Mouse (Mus musculus) hindbrain, embryonic 16.5 days (tissue): ENCODE results near the gene Gm9918. TPM values are rescaled to one million over a fixed set of nuclear protein-coding genes. Genes with fewer than 3 reads are reported as not detected.

Source experiments
- ATAC-seq: fragments of 200-750 bp; cut with Nextera tagmentation; 2 replicates; pipeline ENCODE4 v1.8.0; 2017; ENCODE audit warnings: moderate TSS enrichment, moderate library complexity
- H3K27ac ChIP-seq: fragments of 300-500 bp; sonication (generic); 2 replicates; pipeline ENCODE4 v1.5.1; 2014; ENCODE audit warnings: low read depth, mild to moderate bottlenecking, control low read depth, low read length, moderate library complexity
- H3K27me3 ChIP-seq: fragments of 300-500 bp; sonication (generic); replicated peaks from 2 replicates; pipeline ENCODE4 v1.6.1; 2014; ENCODE audit warnings: low read length; ENCODE audit not compliant: control insufficient read depth, insufficient read depth
- H3K36me3 ChIP-seq: fragments of 300-500 bp; sonication (generic); 2 replicates; pipeline ENCODE4 v1.6.1; 2014; ENCODE audit warnings: mild to moderate bottlenecking, low read length, moderate library complexity, mixed read lengths; ENCODE audit not compliant: control insufficient read depth, insufficient read depth
- H3K4me1 ChIP-seq: fragments of 300-500 bp; sonication (generic); 2 replicates; pipeline ENCODE4 v1.6.1; 2014; ENCODE audit warnings: low read depth, low read length; ENCODE audit not compliant: control insufficient read depth, insufficient read depth
- H3K4me2 ChIP-seq: fragments of 300-500 bp; sonication (generic); 2 replicates; pipeline ENCODE4 v1.6.1; 2014; ENCODE audit warnings: mild to moderate bottlenecking, low read length, control low read depth, moderate library complexity
- H3K4me3 ChIP-seq: fragments of 300-500 bp; sonication (generic); 2 replicates; pipeline ENCODE4 v1.5.1; 2014; ENCODE audit warnings: mild to moderate bottlenecking, low read length, control low read depth, moderate library complexity
- H3K9ac ChIP-seq: fragments of 300-500 bp; sonication (generic); 2 replicates; pipeline ENCODE4 v1.6.1; 2014; ENCODE audit warnings: low read depth, mild to moderate bottlenecking, control low read depth, low read length, moderate library complexity
- H3K9me3 ChIP-seq: fragments of 300-500 bp; sonication (generic); 2 replicates; pipeline ENCODE4 v1.6.1; 2014; ENCODE audit warnings: mild to moderate bottlenecking, low read length, moderate library complexity; ENCODE audit not compliant: control insufficient read depth
- WGBS: fragments of 180-500 bp; shearing (Covaris S2); extraction: QIAGEN DNeasy Blood & Tissue Kit; methylation state at CpG from one replicate; pipeline ENCODE4 v1.1.7; 2014; 5-methylcytosine and 5-hydroxymethylcytosine counted together
- polyA plus RNA-seq: library from polyadenylated mRNA; unstranded; fragments of >200 nt; fragmentation: Nextera tagmentation; extraction: Ambion mirVana; gene quantifications from 2 replicates; pipeline ENCODE4 v1.2.1, GENCODE M21; 2015

The Gm9918 gene
- polyA plus RNA-seq, 1 experiment from 2014 or later, result 0.14 TPM

DNA sequence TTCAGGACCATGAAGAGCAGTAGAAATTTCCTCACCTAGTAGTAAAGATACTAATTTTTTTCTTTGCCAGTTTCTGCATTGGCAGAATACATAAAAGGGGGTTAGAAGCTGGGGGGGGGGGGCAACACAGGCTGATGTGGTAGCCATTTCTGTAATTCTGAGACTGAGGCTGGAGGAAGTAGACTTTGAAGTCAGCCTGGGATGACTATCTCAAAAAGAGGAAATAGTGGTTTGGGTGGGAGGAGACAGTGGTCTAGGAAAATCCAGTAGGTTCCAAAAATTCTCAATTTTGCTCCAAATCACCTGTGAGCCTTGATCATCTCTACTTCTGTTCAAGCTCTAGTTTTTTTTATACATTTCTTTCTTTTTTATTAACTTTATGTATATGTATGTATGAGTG, 41.1 kb downstream of the Gm9918 start:
- Histone ChIP-seq H3K9ac (no peak overlapping the region), H3K9me3 (no peaks in the 10 kb centered on the region), H3K27me3 (no peaks in the 10 kb centered on the region), H3K4me1 (no peaks in the 10 kb centered on the region), H3K4me3 (no peak overlapping the region), H3K27ac (no peak overlapping the region), H3K36me3 (no peaks in the 10 kb centered on the region), H3K4me2 (no peak overlapping the region)
- ATAC-seq, result no peak

DNA sequence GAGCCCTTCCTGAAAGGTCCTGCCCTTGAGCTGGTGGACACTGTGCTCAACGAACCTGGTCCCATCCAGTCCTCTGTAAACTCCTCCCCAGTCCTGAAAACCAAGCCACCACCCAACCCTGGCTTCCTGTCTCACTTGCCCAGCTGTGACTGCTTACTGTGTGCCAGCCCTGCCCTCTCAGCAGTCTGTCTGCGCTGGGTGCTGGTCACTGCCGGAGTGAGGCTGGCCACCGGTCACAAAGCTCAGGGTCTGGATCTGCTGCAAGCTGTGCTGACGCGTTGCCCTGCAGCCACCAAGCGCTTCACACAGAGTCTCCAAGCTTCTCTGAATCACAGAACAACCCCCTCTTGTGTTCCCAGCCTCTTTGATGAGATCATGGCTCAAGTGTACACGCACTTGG, 44.9 kb downstream of the Gm9918 start:
- Histone ChIP-seq H3K4me3 (no peak overlapping the region), H3K9me3 (no peaks in the 10 kb centered on the region), H3K27me3 (no peaks in the 10 kb centered on the region), H3K27ac (no peak overlapping the region), H3K36me3 (no peaks in the 10 kb centered on the region), H3K4me2 (no peak overlapping the region), H3K9ac (no peak overlapping the region), H3K4me1 (no peaks in the 10 kb centered on the region)
- no peak for ATAC-seq
- WGBS, result 91% methylated on average over 8 of the region's 8 CpGs

DNA sequence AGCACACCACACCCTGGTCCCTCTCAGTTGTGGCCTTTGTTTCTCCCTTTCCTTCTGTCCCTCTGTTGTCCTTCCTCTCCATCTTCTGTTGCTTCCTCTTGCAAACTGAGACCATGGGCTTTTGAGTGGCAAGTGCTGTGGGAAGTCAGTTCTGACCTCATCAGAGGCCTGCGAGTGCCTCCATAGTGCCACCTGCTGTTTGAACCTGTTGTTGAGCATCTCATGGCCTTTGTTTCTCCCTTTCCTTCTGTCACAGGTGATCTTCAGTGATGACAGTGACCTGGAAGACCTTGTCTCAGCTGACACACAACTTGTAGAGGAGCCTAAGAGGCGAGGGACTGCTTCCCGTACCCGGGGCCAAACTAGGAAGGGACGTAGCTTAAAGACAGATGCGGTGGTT, 45.9 kb downstream of the Gm9918 start:
- Histone ChIP-seq H3K9me3 (no peaks in the 10 kb centered on the region), H3K4me3 (no peak overlapping the region), H3K27ac (no peak overlapping the region), H3K4me1 (no peaks in the 10 kb centered on the region), H3K4me2 (no peak overlapping the region), H3K9ac (no peak overlapping the region), H3K27me3 (no peaks in the 10 kb centered on the region), H3K36me3 (no peaks in the 10 kb centered on the region)
- 87% methylated on average over 6 of the region's 6 CpGs for WGBS
- ATAC-seq, result peak; percentile 42; the same call in 1 of the 2 replicates

Other genes starting within 250 kb of the Gm9918 start
- gene Krt18, start 242.4 kb upstream of the Gm9918 start, polyA plus RNA-seq, result 11.8 and 13.6 TPM in 2 replicates
- 76.0 and 84.8 TPM in 2 replicates for gene Eif4b, start 196.8 kb upstream of the Gm9918 start, polyA plus RNA-seq
- gene Tns2, start 170.2 kb upstream of the Gm9918 start, polyA plus RNA-seq, result 8.7 and 14.9 TPM in 2 replicates
- 105 and 108 TPM in 2 replicates for gene Spryd3, start 134.3 kb upstream of the Gm9918 start, polyA plus RNA-seq
- gene Igfbp6, start 126.2 kb upstream of the Gm9918 start, polyA plus RNA-seq, result 3.9 and 4.4 TPM in 2 replicates
- gene Soat2, start 120.0 kb upstream of the Gm9918 start, polyA plus RNA-seq, result not detected in 2 replicates
- 39.6 and 51.0 TPM in 2 replicates for gene Zfp740, start 67.3 kb upstream of the Gm9918 start, polyA plus RNA-seq
- 35.5 and 43.3 TPM in 2 replicates for gene Csad, start 65.8 kb upstream of the Gm9918 start, polyA plus RNA-seq
- 1.1 and 2.0 TPM in 2 replicates for gene Itgb7, start 38.6 kb upstream of the Gm9918 start, polyA plus RNA-seq
- gene Rarg, start 13.0 kb upstream of the Gm9918 start, polyA plus RNA-seq, result 5.6 and 7.6 TPM in 2 replicates
- gene Mfsd5, start 8.9 kb downstream of the Gm9918 start, polyA plus RNA-seq, result 65.9 and 67.6 TPM in 2 replicates
- 4.1 and 6.4 TPM in 2 replicates for gene Espl1, start 25.7 kb downstream of the Gm9918 start, polyA plus RNA-seq
- gene Pfdn5, start 55.6 kb downstream of the Gm9918 start, polyA plus RNA-seq, result 448 and 464 TPM in 2 replicates
- gene Myg1, start 61.1 kb downstream of the Gm9918 start, polyA plus RNA-seq, result 88.1 and 99.0 TPM in 2 replicates
- gene Aaas, start 80.2 kb downstream of the Gm9918 start, polyA plus RNA-seq, result 36.1 and 38.1 TPM in 2 replicates
- gene Sp7, start 96.6 kb downstream of the Gm9918 start, polyA plus RNA-seq, result 0.46 and 1.0 TPM in 2 replicates
- gene Sp1, start 135.6 kb downstream of the Gm9918 start, polyA plus RNA-seq, result 3.4 and 3.5 TPM in 2 replicates
- gene Amhr2, start 174.8 kb downstream of the Gm9918 start, polyA plus RNA-seq, result 0.10 and 0.30 TPM in 2 replicates
- 83.3 and 98.7 TPM in 2 replicates for gene Prr13, start 188.5 kb downstream of the Gm9918 start, polyA plus RNA-seq
- gene Pcbp2, start 200.0 kb downstream of the Gm9918 start, polyA plus RNA-seq, result 120 TPM in 2 replicates
- gene Gm10337, start 233.2 kb downstream of the Gm9918 start, polyA plus RNA-seq, result 8.1 and 21.8 TPM in 2 replicates
- 55.7 and 62.4 TPM in 2 replicates for gene Map3k12, start 246.5 kb downstream of the Gm9918 start, polyA plus RNA-seq
- 104 and 109 TPM in 2 replicates for gene Tarbp2, start 247.6 kb downstream of the Gm9918 start, polyA plus RNA-seq